Mouse (Mus musculus): ENCODE measurements at regions not wholly inside any gene's neighbourhood (a gene's known extent, or its start where the extent isn't known, plus 50 kb on each side); places are given as distances from the start of the nearest gene placed in this dataset.

- no peaks in the 10 kb centered on the region for H3K9me3 ChIP-seq (replicated peaks; ENCODE audit: control insufficient read depth, low read length, poor library complexity, severe bottlenecking)
- no peaks in the 10 kb centered on the region for H3K36me3 ChIP-seq (ENCODE audit: control insufficient read depth, insufficient read depth, low read length)
- no peaks in the 10 kb centered on the region for H3K4me1 ChIP-seq (ENCODE audit: control insufficient read depth, insufficient read depth, low read length)
- H3K27ac ChIP-seq (ENCODE audit: low read length): no peak overlapping the region; the same call in 1 of the 2 replicates
- H3K4me3 ChIP-seq (ENCODE audit: low read depth, low read length): no peak overlapping the region
- 52% methylated on average over 8 of the region's 8 CpGs for WGBS
- ATAC-seq: no peak
- no peak overlapping the region for H3K4me2 ChIP-seq (ENCODE audit: low read length)
- no peaks in the 10 kb centered on the region for H3K27me3 ChIP-seq (ENCODE audit: control insufficient read depth, insufficient read depth, low read depth, low read length)
- H3K9ac ChIP-seq (ENCODE audit: low read depth, low read length): no peak overlapping the region
Measured at GRCm38 (mm10) chr7:72711193-72712131, 405.1 kb upstream of the Mctp2 start.

GRCm38 (mm10) chr7:72715401-72715800, 409.0 kb upstream of the Mctp2 start:
- no peak overlapping the region for H3K4me2 ChIP-seq (ENCODE audit: low read length)
- 81% methylated on average over 5 of the region's 5 CpGs for WGBS

GRCm38 (mm10) chr7:72716051-72716450, 409.6 kb upstream of the Mctp2 start:
- 65% methylated on average over 1 of the region's 1 CpGs for WGBS
- H3K27me3 ChIP-seq (ENCODE audit: control insufficient read depth, insufficient read depth, low read depth, low read length): no peaks in the 10 kb centered on the region
- ATAC-seq: no peak
- no peaks in the 10 kb centered on the region for H3K9me3 ChIP-seq (replicated peaks; ENCODE audit: control insufficient read depth, low read length, poor library complexity, severe bottlenecking)
- H3K4me1 ChIP-seq (ENCODE audit: control insufficient read depth, insufficient read depth, low read length): no peaks in the 10 kb centered on the region
- H3K4me2 ChIP-seq (ENCODE audit: low read length): no peak overlapping the region
- H3K27ac ChIP-seq (ENCODE audit: low read length): no peak overlapping the region
- no peaks in the 10 kb centered on the region for H3K36me3 ChIP-seq (ENCODE audit: control insufficient read depth, insufficient read depth, low read length)
- H3K9ac ChIP-seq (ENCODE audit: low read depth, low read length): no peak overlapping the region
- no peak overlapping the region for H3K4me3 ChIP-seq (ENCODE audit: low read depth, low read length)

More at GRCm38 (mm10) chr7:72715401-72715800, 409.0 kb upstream of the Mctp2 start:
- H3K9ac ChIP-seq (ENCODE audit: low read depth, low read length): no peak overlapping the region
- no peak for ATAC-seq
- no peaks in the 10 kb centered on the region for H3K9me3 ChIP-seq (replicated peaks; ENCODE audit: control insufficient read depth, low read length, poor library complexity, severe bottlenecking)
- no peaks in the 10 kb centered on the region for H3K4me1 ChIP-seq (ENCODE audit: control insufficient read depth, insufficient read depth, low read length)
- no peak overlapping the region for H3K27ac ChIP-seq (ENCODE audit: low read length)
- H3K27me3 ChIP-seq (ENCODE audit: control insufficient read depth, insufficient read depth, low read depth, low read length): no peaks in the 10 kb centered on the region
- H3K4me3 ChIP-seq (ENCODE audit: low read depth, low read length): no peak overlapping the region
- no peaks in the 10 kb centered on the region for H3K36me3 ChIP-seq (ENCODE audit: control insufficient read depth, insufficient read depth, low read length)

DNA sequence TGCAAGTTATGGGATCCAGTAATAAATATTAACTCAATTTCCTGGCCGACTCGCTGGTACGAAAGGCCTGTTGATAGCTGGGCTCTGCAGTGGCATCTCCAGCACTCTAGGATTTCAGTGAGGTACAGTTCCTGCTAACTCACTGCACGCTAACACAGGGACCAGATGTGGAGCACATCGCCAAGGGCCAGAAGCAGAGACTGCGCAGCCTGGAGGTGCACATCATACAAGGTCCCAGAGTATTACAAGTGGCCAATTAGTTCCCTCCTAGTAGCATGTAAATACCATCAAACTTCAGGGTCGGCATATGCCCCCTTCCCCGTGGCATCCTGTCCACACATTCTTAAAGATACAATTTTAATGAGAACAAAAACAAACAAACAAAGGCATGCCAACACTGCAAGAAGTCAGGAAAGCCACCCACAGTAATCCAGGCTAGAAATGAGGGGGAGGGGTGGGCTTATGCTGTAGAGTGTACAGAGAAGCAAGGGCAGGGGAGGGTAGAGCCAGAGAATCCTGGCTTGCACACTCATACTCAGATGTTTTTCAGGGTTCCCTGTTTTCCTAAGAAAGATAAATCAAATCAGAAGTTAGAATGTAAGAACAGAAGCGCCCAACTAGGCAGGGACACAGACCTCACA, 419.9 kb upstream of the Mctp2 start:
- Histone ChIP-seq H3K4me3 (ENCODE audit: low read depth, low read length) (no peak overlapping the region), H3K36me3 (ENCODE audit: control insufficient read depth, insufficient read depth, low read length) (no peaks in the 10 kb centered on the region), H3K9ac (ENCODE audit: low read depth, low read length) (no peak overlapping the region), H3K27ac (ENCODE audit: low read length) (no peak overlapping the region), H3K9me3 (replicated peaks; ENCODE audit: control insufficient read depth, low read length, poor library complexity, severe bottlenecking) (no peaks in the 10 kb centered on the region), H3K4me1 (ENCODE audit: control insufficient read depth, insufficient read depth, low read length) (no peaks in the 10 kb centered on the region), H3K4me2 (ENCODE audit: low read length) (no peak overlapping the region), H3K27me3 (ENCODE audit: control insufficient read depth, insufficient read depth, low read depth, low read length) (no peaks in the 10 kb centered on the region)
- no peak for ATAC-seq
- WGBS: 77% methylated on average over 9 of the region's 9 CpGs

DNA sequence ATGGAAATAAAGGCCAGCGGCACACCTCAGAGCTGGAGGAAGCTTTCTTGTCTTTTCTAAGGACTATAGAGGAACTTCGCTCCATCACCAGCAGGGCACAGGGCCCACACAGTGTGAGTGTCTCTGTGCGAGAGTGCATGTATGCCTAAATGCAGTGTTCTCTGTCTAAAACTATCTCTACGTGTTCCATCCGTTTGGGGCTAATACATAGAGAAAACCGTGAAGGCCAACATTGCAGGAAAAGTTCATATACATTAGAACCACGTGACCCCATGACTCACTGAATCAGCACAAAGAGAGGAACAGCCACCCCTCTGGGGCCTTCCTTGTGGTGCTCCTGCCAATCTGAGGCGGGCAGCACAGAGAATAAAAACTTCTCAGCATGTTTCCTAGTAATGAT, 431.4 kb upstream of the Mctp2 start:
- Histone ChIP-seq H3K27ac (ENCODE audit: low read length) (no peak overlapping the region), H3K9me3 (replicated peaks; ENCODE audit: control insufficient read depth, low read length, poor library complexity, severe bottlenecking) (no peaks in the 10 kb centered on the region), H3K4me1 (ENCODE audit: control insufficient read depth, insufficient read depth, low read length) (peaks cover 7% of the 10 kb centered on the region), H3K4me2 (ENCODE audit: low read length) (no peak overlapping the region), H3K36me3 (ENCODE audit: control insufficient read depth, insufficient read depth, low read length) (no peaks in the 10 kb centered on the region), H3K4me3 (ENCODE audit: low read depth, low read length) (no peak overlapping the region), H3K27me3 (ENCODE audit: control insufficient read depth, insufficient read depth, low read depth, low read length) (no peaks in the 10 kb centered on the region), H3K9ac (ENCODE audit: low read depth, low read length) (no peak overlapping the region)
- peak; percentile 71; the same call in 1 of the 2 replicates for ATAC-seq
- 24% methylated on average over 8 of the region's 8 CpGs for WGBS

DNA sequence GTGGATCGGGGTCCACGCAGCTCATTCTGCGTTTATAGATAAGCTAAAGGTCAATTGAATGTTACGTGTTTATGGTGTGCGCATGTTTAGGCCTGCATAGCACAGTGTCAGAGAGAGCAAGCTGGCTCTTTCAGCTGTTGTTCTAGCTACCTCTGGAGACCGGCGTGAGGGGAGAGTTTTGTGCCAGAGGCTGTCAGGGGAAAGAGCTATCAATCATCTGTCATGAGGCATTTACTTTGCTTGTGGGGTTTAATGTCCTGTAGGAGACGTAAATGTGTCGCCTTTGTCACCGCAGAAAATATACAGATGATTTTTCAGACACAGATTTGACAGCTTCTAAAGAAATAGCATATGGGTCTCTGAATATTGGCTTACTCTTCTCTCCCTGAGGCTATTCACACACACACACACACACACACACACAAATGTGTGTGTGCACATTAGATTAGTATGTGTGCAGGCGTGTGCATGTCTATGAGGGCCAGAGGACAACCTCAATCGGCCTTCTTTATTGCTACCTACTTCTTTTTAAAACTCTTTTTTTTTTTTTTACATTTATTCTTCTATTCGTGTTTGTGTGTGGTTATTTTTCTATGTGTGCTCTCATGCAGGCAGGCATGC, 432.0 kb upstream of the Mctp2 start:
- 32% methylated on average over 13 of the region's 13 CpGs for WGBS
- peaks cover 7% of the 10 kb centered on the region for H3K4me1 ChIP-seq (ENCODE audit: control insufficient read depth, insufficient read depth, low read length)
- no peaks in the 10 kb centered on the region for H3K9me3 ChIP-seq (replicated peaks; ENCODE audit: control insufficient read depth, low read length, poor library complexity, severe bottlenecking)
- no peaks in the 10 kb centered on the region for H3K36me3 ChIP-seq (ENCODE audit: control insufficient read depth, insufficient read depth, low read length)
- H3K9ac ChIP-seq (ENCODE audit: low read depth, low read length): no peak overlapping the region
- H3K27ac ChIP-seq (ENCODE audit: low read length): no peak overlapping the region
- H3K4me3 ChIP-seq (ENCODE audit: low read depth, low read length): no peak overlapping the region
- H3K4me2 ChIP-seq (ENCODE audit: low read length): no peak overlapping the region
- no peaks in the 10 kb centered on the region for H3K27me3 ChIP-seq (ENCODE audit: control insufficient read depth, insufficient read depth, low read depth, low read length)
- ATAC-seq: 0 out of 2 replicates have a peak, but pooled peaks have one; percentile 58

GRCm38 (mm10) chr7:72742376-72742775, 436.0 kb upstream of the Mctp2 start:
- WGBS: 80% methylated on average over 2 of the region's 2 CpGs
- no peak overlapping the region for H3K9ac ChIP-seq (ENCODE audit: low read depth, low read length)
- no peaks in the 10 kb centered on the region for H3K9me3 ChIP-seq (replicated peaks; ENCODE audit: control insufficient read depth, low read length, poor library complexity, severe bottlenecking)
- H3K27ac ChIP-seq (ENCODE audit: low read length): no peak overlapping the region
- no peaks in the 10 kb centered on the region for H3K27me3 ChIP-seq (ENCODE audit: control insufficient read depth, insufficient read depth, low read depth, low read length)
- peaks cover 7% of the 10 kb centered on the region for H3K4me1 ChIP-seq (ENCODE audit: control insufficient read depth, insufficient read depth, low read length)
- no peak for ATAC-seq
- no peak overlapping the region for H3K4me3 ChIP-seq (ENCODE audit: low read depth, low read length)
- H3K36me3 ChIP-seq (ENCODE audit: control insufficient read depth, insufficient read depth, low read length): no peaks in the 10 kb centered on the region
- H3K4me2 ChIP-seq (ENCODE audit: low read length): no peak overlapping the region

- no peaks in the 10 kb centered on the region for H3K9me3 ChIP-seq (replicated peaks; ENCODE audit: control insufficient read depth, low read length, poor library complexity, severe bottlenecking)
- H3K4me3 ChIP-seq (ENCODE audit: low read depth, low read length): no peak overlapping the region
- peaks cover 4% of the 10 kb centered on the region; the same call in 1 of the 2 replicates for H3K4me1 ChIP-seq (ENCODE audit: control insufficient read depth, insufficient read depth, low read length)
- no peak overlapping the region for H3K9ac ChIP-seq (ENCODE audit: low read depth, low read length)
- WGBS: 55% methylated on average over 10 of the region's 10 CpGs
- H3K36me3 ChIP-seq (ENCODE audit: control insufficient read depth, insufficient read depth, low read length): no peaks in the 10 kb centered on the region
- no peak overlapping the region for H3K4me2 ChIP-seq (ENCODE audit: low read length)
- ATAC-seq: no peak
- no peaks in the 10 kb centered on the region for H3K27me3 ChIP-seq (ENCODE audit: control insufficient read depth, insufficient read depth, low read depth, low read length)
- H3K27ac ChIP-seq (ENCODE audit: low read length): no peak overlapping the region
Measured at GRCm38 (mm10) chr7:72751501-72751917, 445.1 kb upstream of the Mctp2 start.
